Mouse (Mus musculus) cortical plate, adult 2 months (tissue): ENCODE results near the gene Rasal2.
"Not testable (repeated sequence)": the region's sequence is repeated elsewhere in the genome, so short reads cannot be mapped to it uniquely, and the experiment has no call there.

Experiments
- CTCF ChIP-seq: fragments of 200-500 bp; IDR thresholded peaks from 2 replicates; pipeline ENCODE4 v1.5.1; 2011; ENCODE audit warnings: mild to moderate bottlenecking, control low read depth, low read length; ENCODE audit not compliant: insufficient read depth; ENCODE audit errors: extremely low read depth
- POLR2A ChIP-seq: fragments of 200-500 bp; IDR thresholded peaks from 2 replicates; pipeline ENCODE4 v1.6.1; 2011; ENCODE audit warnings: mild to moderate bottlenecking, low read length, control low read depth; ENCODE audit not compliant: insufficient read depth; ENCODE audit errors: extremely low read depth

GRCm38 (mm10) chr1:157236650-157237344, 175.6 kb downstream of the Rasal2 start:
- not testable (repeated sequence) for TF ChIP-seq CTCF, POLR2A
